ENCODE assay signal across 7 mouse cellular contexts in genomic region chr9:106159237-106159636, GRCm38 (mm10). TPM values are rescaled to one million over a fixed set of nuclear protein-coding genes. Genes with fewer than 3 reads are reported as not detected.
DNase-seq lines count a peak whose midpoint lies in the region; ATAC-seq and TF ChIP-seq lines count a peak whose summit lies in the region.

No protein-coding gene starts in this region.

- no peaks in the 10 kb centered on the region for H3K36me3 ChIP-seq in forebrain, embryonic 11.5 days (ENCODE audit: control insufficient read depth, insufficient read depth, low read length)
- H3K36me3 ChIP-seq in limb, embryonic 11.5 days (ENCODE audit: control insufficient read depth, insufficient read depth, low read length), result no peaks in the 10 kb centered on the region
- H3K36me3 ChIP-seq in neural tube, embryonic 14.5 days (ENCODE audit: control insufficient read depth, insufficient read depth, low read length), result no peaks in the 10 kb centered on the region

- intact Hi-C loops in left cerebral cortex, adult 2 months (cut with DNase I), result no loop called here
- intact Hi-C loops in left cerebral cortex, postnatal 25 days (cut with DNase I), result no loop called here

- TF ChIP-seq CTCF in left cerebral cortex, adult 2 months (IDR thresholded peaks at IDR 0.05), result no peak

- no peak for DNase-seq in left cerebral cortex, adult 2 months (ENCODE audit: extremely low spot score in 1 of 2, low spot score in 2 of 2)
- no peak for DNase-seq in left cerebral cortex, postnatal 25 days (ENCODE audit: low spot score in 2 of 2)
- peak; percentile 55 for DNase-seq in forebrain, embryonic 11.5 days (ENCODE audit: low spot score)
- no peak for DNase-seq in limb, embryonic 11.5 days (ENCODE audit: low spot score)
- no peak for DNase-seq in cerebellum, postnatal 36 days
- no peak for DNase-seq in urinary bladder, postnatal 36 days (ENCODE audit: low spot score in 2 of 2)

- H3K4me3 ChIP-seq in left cerebral cortex, adult 2 months, result peak overlapping the region; percentile 55
- 0 out of 2 replicates have a peak overlapping the region, but pooled peaks have one; percentile 41 for H3K4me3 ChIP-seq in forebrain, embryonic 11.5 days (ENCODE audit: low read depth, low read length)
- H3K4me3 ChIP-seq in limb, embryonic 11.5 days (ENCODE audit: low read depth, low read length), result no peak overlapping the region
- H3K4me3 ChIP-seq in neural tube, embryonic 14.5 days (ENCODE audit: low read depth, low read length), result peak overlapping the region; percentile 34; the same call in 1 of the 2 replicates

- no peaks in the 10 kb centered on the region for H3K9me3 ChIP-seq in forebrain, embryonic 11.5 days (ENCODE audit: control insufficient read depth, low read length)
- no peaks in the 10 kb centered on the region for H3K9me3 ChIP-seq in limb, embryonic 11.5 days (ENCODE audit: control insufficient read depth, low read length)
- H3K9me3 ChIP-seq in neural tube, embryonic 14.5 days (ENCODE audit: control insufficient read depth, low read length), result no peaks in the 10 kb centered on the region

- H3K27ac ChIP-seq in left cerebral cortex, adult 2 months, result peak overlapping the region; percentile 99; the same call in 1 of the 2 replicates
- no peak overlapping the region for H3K27ac ChIP-seq in forebrain, embryonic 11.5 days (ENCODE audit: low read depth, low read length)
- no peak overlapping the region for H3K27ac ChIP-seq in limb, embryonic 11.5 days (replicated peaks; ENCODE audit: low read depth, low read length)
- no peak overlapping the region; the same call in 1 of the 2 replicates for H3K27ac ChIP-seq in neural tube, embryonic 14.5 days (ENCODE audit: low read depth, low read length)

- H3K4me1 ChIP-seq in forebrain, embryonic 11.5 days (replicated peaks; ENCODE audit: control insufficient read depth, insufficient read depth, low read length), result peaks cover 6% of the 10 kb centered on the region; the same call in 1 of the 2 replicates
- no peaks in the 10 kb centered on the region for H3K4me1 ChIP-seq in limb, embryonic 11.5 days (ENCODE audit: control insufficient read depth, insufficient read depth, low read length)
- peaks cover 11% of the 10 kb centered on the region; the same call in 1 of the 2 replicates for H3K4me1 ChIP-seq in neural tube, embryonic 14.5 days (ENCODE audit: control insufficient read depth, insufficient read depth, low read length)

- H3K27me3 ChIP-seq in forebrain, embryonic 11.5 days (ENCODE audit: control insufficient read depth, insufficient read depth, low read length), result no peaks in the 10 kb centered on the region
- H3K27me3 ChIP-seq in limb, embryonic 11.5 days (ENCODE audit: control insufficient read depth, insufficient read depth, low read length), result no peaks in the 10 kb centered on the region
- no peaks in the 10 kb centered on the region for H3K27me3 ChIP-seq in neural tube, embryonic 14.5 days (ENCODE audit: control insufficient read depth, insufficient read depth, low read length)

- H3K9ac ChIP-seq in forebrain, embryonic 11.5 days (ENCODE audit: low read length), result no peak overlapping the region
- no peak overlapping the region for H3K9ac ChIP-seq in limb, embryonic 11.5 days (ENCODE audit: low read length)
- H3K9ac ChIP-seq in neural tube, embryonic 14.5 days (replicated peaks; ENCODE audit: low read depth, low read length), result no peak overlapping the region

- H3K4me2 ChIP-seq in forebrain, embryonic 11.5 days (ENCODE audit: low read depth, low read length, severe bottlenecking), result no peak overlapping the region; the same call in 1 of the 2 replicates
- peak overlapping the region; percentile 54; the same call in 1 of the 2 replicates for H3K4me2 ChIP-seq in limb, embryonic 11.5 days (ENCODE audit: low read depth, severe bottlenecking)
- H3K4me2 ChIP-seq in neural tube, embryonic 14.5 days (ENCODE audit: low read depth, low read length), result peak overlapping the region; percentile 68

- ATAC-seq in forebrain, embryonic 11.5 days (replicated peaks; ENCODE audit: low FRiP score), result no peak
- no peak for ATAC-seq in limb, embryonic 11.5 days (ENCODE audit: insufficient number of reproducible peaks, low FRiP score, low TSS enrichment, low read depth)
- ATAC-seq in neural tube, embryonic 14.5 days (ENCODE audit: low read depth), result no peak

- 85% methylated on average over 9 of the region's 9 CpGs for WGBS in forebrain, embryonic 11.5 days
- 82% methylated on average over 9 of the region's 9 CpGs for WGBS in limb, embryonic 11.5 days
- WGBS in neural tube, embryonic 14.5 days, result 80% methylated on average over 9 of the region's 9 CpGs

RNA-seq across cellular contexts. Expression of gene Glyctk, which starts 1.3 kb away (rescaled TPM):
- 1 to 10 TPM; 4.0 to 5.0 TPM for total RNA-seq in left cerebral cortex, adult 2 months (2021)
- 1 to 10 TPM; 3.3 to 5.3 TPM for total RNA-seq in left cerebral cortex, postnatal 25 days (2021)
- 9.8 and 10.2 TPM in 2 replicates for polyA plus RNA-seq in forebrain, embryonic 11.5 days (2014; fragmentation: Nextera tagmentation; extraction: Ambion mirVana)
- 1.2 and 2.1 TPM in 2 replicates for polyA plus RNA-seq in limb, embryonic 11.5 days (2014; fragmentation: Nextera tagmentation; extraction: Ambion mirVana)
- 3.3 and 4.3 TPM in 2 replicates for polyA plus RNA-seq in neural tube, embryonic 14.5 days (2014; fragmentation: Nextera tagmentation; extraction: Ambion mirVana)

RNA-seq across cellular contexts. Expression of gene Wdr82, which starts 11.5 kb away (rescaled TPM):
- 100 to 1,000 TPM; 117 to 126 TPM for total RNA-seq in left cerebral cortex, adult 2 months (2021)
- total RNA-seq in left cerebral cortex, postnatal 25 days (2021), result 100 to 1,000 TPM; 136 to 141 TPM
- polyA plus RNA-seq in forebrain, embryonic 11.5 days (2014; fragmentation: Nextera tagmentation; extraction: Ambion mirVana), result 33.5 and 34.6 TPM in 2 replicates
- 26.4 and 31.3 TPM in 2 replicates for polyA plus RNA-seq in limb, embryonic 11.5 days (2014; fragmentation: Nextera tagmentation; extraction: Ambion mirVana)
- 37.4 and 40.4 TPM in 2 replicates for polyA plus RNA-seq in neural tube, embryonic 14.5 days (2014; fragmentation: Nextera tagmentation; extraction: Ambion mirVana)

RNA-seq across cellular contexts. Expression of gene Ppm1m, which starts 40.3 kb away (rescaled TPM):
- total RNA-seq in left cerebral cortex, adult 2 months (2021), result 10 to 100 TPM; 22.2 to 26.4 TPM
- 10 to 100 TPM; 18.0 to 24.7 TPM for total RNA-seq in left cerebral cortex, postnatal 25 days (2021)
- polyA plus RNA-seq in forebrain, embryonic 11.5 days (2014; fragmentation: Nextera tagmentation; extraction: Ambion mirVana), result 37.5 and 40.9 TPM in 2 replicates
- polyA plus RNA-seq in limb, embryonic 11.5 days (2014; fragmentation: Nextera tagmentation; extraction: Ambion mirVana), result 42.2 and 42.4 TPM in 2 replicates
- 11.1 and 14.4 TPM in 2 replicates for polyA plus RNA-seq in neural tube, embryonic 14.5 days (2014; fragmentation: Nextera tagmentation; extraction: Ambion mirVana)

RNA-seq across cellular contexts. Expression of gene Twf2, which starts 43.7 kb away (rescaled TPM):
- 10 to 100 TPM; 60.3 to 61.1 TPM for total RNA-seq in left cerebral cortex, adult 2 months (2021)
- total RNA-seq in left cerebral cortex, postnatal 25 days (2021), result 10 to 100 TPM; 55.1 to 59.6 TPM
- 61.3 and 65.5 TPM in 2 replicates for polyA plus RNA-seq in forebrain, embryonic 11.5 days (2014; fragmentation: Nextera tagmentation; extraction: Ambion mirVana)
- polyA plus RNA-seq in limb, embryonic 11.5 days (2014; fragmentation: Nextera tagmentation; extraction: Ambion mirVana), result 66.5 and 68.5 TPM in 2 replicates
- 44.2 and 48.4 TPM in 2 replicates for polyA plus RNA-seq in neural tube, embryonic 14.5 days (2014; fragmentation: Nextera tagmentation; extraction: Ambion mirVana)
